Mouse (Mus musculus) heart, postnatal 4 days (tissue): ENCODE measurements around the gene Sall4. TPM values are rescaled to one million over a fixed set of nuclear protein-coding genes. Genes with fewer than 3 reads are reported as not detected.

ENCODE experiments used
- total RNA-seq, 2 experiments: library from RNA; stranded (reverse); gene quantifications; 2 replicates each; pipeline ENCODE4 v1.2.3; 2021

Gene Sall4
- total RNA-seq, 2 experiments from 2014 or later = 1.1 to 1.5 TPM

Other genes starting within 250 kb of the Sall4 start
- 10 to 100 TPM; 18.8 to 21.3 TPM for gene Nfatc2, start 166.3 kb downstream of the Sall4 start, total RNA-seq
- gene Atp9a, start 25.5 kb downstream of the Sall4 start, total RNA-seq = 10 to 100 TPM; 56.8 to 57.7 TPM
- 10 to 100 TPM; 12.2 to 13.3 TPM for gene Zfp64, start 187.6 kb upstream of the Sall4 start, total RNA-seq